ENCODE assay signal across 14 mouse cellular contexts in genomic region chr6:108250416-108250815, GRCm38 (mm10).
"Had no signal": no experiment of that assay in that cellular context is flagged by ENCODE, and none has a peak within 500 bp of the region (broad histone marks: within the 10 kb centered on the region; RNA-seq: fewer than 3 reads in every experiment).

No protein-coding gene starts in this region.

- H3K9ac ChIP-seq: liver, postnatal 0 days; lung, embryonic 15.5 days; midbrain, embryonic 13.5 days; neural tube, embryonic 12.5 days; stomach, embryonic 15.5 days had no signal

- H3K4me3 ChIP-seq: lung, embryonic 15.5 days; megakaryocyte, embryonic 14.5 days; midbrain, embryonic 13.5 days; neural tube, embryonic 12.5 days; stomach, embryonic 15.5 days had no signal

- H3K36me3 ChIP-seq: lung, embryonic 15.5 days; midbrain, embryonic 13.5 days; neural tube, embryonic 12.5 days; stomach, embryonic 15.5 days had no signal

- ATAC-seq: liver, postnatal 0 days had no signal

- H3K27ac ChIP-seq: lung, embryonic 15.5 days; macrophage; neural tube, embryonic 12.5 days; stomach, embryonic 15.5 days had no signal

- DNase-seq: liver, postnatal 0 days; lung, adult 2 months; lung, postnatal 14 days; right cerebral cortex, postnatal 14 days; thymus, adult 2 months; thymus, postnatal 25 days; thymus, postnatal 4 days had no signal

- H3K27me3 ChIP-seq: lung, embryonic 15.5 days; megakaryocyte, embryonic 14.5 days; midbrain, embryonic 13.5 days; neural tube, embryonic 12.5 days; stomach, embryonic 15.5 days had no signal

- H3K9me3 ChIP-seq: lung, embryonic 15.5 days; megakaryocyte, embryonic 14.5 days; midbrain, embryonic 13.5 days; neural tube, embryonic 12.5 days; stomach, embryonic 15.5 days had no signal

- H3K4me2 ChIP-seq: lung, embryonic 15.5 days; midbrain, embryonic 11.5 days; midbrain, embryonic 13.5 days; neural tube, embryonic 12.5 days; stomach, embryonic 15.5 days had no signal
